Mouse (Mus musculus) right cerebral cortex, adult 18-20 months (tissue): Measurements from ENCODE around the gene Prune2.

Source experiments
- DNase-seq: peaks from one replicate; pipeline ENCODE4 v3.0.0; 2022; ENCODE audit warnings: mixed read lengths

The Prune2 gene

GRCm38 (mm10) chr19:17210541-17210940, 254.6 kb downstream of the Prune2 start:
- no peak for DNase-seq

DNA sequence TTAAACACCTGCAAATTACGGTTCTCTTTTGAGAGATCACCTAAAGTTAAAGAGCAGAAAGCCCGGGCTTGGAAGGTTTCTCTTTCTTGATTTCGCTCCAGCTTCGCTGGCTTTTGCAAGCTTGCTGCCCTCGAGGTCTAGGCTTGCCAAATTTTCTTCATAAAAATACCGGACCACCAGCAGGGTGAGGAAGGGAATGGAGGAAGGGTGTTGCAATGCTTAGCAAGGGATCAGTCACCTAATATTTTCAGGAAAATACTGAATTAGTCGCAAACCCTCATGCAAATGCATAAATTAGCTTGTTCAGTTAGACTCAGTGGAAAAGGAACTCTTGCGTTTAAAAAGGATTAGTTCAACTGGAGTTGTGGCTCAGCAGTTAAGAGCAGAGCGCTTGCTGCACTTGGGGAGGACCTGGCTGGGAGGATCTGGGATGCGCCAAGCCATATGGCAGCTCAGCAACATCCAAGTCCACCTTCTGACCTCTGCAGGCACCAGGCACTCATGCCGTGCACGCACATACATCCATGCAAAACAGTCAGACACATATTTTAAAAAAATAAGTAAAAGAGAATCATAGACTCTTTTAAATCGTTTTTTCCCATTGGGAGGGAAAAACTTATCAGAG, 259.1 kb downstream of the Prune2 start:
- DNase-seq = no peak

GRCm38 (mm10) chr19:17218195-17218594, 262.3 kb downstream of the Prune2 start:
- no peak for DNase-seq

DNA sequence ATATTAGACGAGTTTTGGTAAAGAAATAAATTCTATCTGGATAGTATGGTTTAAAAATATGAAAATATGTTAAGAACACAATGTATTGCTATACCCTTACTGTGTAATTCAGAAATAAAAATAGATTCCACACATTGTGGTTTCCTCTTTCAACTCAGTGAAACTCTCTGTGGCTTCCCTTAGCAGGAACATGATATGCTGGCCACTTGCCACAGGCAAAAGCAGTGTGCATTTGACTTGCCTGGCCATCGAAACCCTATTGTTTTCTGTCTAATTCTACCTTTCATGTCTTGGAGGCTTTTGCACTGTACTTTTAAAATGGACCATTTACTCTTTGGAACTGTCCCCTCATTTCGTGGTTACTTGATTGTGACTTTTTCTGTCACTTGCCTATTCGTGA, 267.9 kb downstream of the Prune2 start:
- no peak for DNase-seq

DNA sequence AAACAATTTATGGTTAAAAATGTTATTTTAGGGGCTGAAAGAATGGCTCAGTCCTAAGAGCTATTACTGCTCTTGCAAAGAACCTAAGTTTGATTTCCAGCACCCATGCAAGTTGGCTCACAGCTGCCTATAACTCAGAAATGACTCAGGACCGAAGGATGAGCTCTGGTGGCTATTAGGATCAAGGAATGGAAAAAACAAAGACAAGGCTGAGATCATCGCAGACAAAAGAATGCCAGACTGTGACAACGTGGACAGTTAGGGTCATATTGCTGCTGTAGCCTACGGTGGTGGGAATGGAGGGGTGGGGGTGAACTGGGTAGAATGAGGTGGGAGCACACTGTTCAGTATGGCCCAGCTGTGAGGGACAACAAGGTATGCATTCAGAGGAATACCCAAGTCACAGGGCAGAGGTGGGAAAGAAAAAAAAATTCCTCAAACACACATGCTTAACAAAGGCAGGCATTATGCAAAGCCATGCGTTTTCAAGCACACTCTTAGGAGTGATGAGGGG, 269.7 kb downstream of the Prune2 start:
- no peak for DNase-seq

DNA sequence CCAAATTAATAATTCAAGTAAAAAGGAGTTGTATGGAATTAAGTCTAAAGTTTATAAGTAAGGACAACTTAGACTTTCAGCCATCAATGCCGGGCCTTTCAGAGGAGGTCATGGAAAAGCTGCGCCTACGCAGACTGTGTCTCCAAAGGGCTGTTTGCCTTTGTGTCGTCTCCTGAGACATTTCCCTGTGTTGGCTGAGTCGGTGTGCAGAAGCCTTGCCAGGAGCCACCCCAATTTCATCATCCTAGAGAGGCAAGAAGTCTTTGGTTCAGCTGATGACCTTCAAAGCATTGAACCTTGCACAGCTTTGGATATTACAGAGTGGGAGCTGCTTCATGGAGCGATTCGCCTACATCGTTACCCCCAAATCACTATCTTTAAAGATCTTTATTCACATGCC, 270.2 kb downstream of the Prune2 start:
- DNase-seq = no peak

GRCm38 (mm10) chr19:17230013-17230412, 274.1 kb downstream of the Prune2 start:
- DNase-seq = no peak

DNA sequence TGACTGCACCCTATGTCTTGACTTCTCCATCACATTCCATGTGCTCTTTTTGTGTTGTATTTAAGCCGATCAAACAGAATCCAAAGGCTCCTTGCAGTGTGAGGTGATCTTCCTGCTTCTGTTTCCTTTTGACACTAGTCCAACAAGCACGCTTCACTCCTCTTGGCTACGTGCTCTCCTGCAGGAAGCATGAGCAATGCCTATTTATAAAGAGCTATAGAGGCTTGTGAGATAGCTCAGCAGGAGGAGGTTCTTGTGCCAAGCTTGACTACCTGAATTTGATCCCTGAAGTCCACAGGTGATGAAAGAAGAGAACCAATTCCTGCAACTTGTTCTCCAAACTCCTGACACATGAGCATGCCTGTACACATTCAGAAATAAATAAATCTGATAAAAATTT, 282.6 kb downstream of the Prune2 start:
- DNase-seq = no peak

DNA sequence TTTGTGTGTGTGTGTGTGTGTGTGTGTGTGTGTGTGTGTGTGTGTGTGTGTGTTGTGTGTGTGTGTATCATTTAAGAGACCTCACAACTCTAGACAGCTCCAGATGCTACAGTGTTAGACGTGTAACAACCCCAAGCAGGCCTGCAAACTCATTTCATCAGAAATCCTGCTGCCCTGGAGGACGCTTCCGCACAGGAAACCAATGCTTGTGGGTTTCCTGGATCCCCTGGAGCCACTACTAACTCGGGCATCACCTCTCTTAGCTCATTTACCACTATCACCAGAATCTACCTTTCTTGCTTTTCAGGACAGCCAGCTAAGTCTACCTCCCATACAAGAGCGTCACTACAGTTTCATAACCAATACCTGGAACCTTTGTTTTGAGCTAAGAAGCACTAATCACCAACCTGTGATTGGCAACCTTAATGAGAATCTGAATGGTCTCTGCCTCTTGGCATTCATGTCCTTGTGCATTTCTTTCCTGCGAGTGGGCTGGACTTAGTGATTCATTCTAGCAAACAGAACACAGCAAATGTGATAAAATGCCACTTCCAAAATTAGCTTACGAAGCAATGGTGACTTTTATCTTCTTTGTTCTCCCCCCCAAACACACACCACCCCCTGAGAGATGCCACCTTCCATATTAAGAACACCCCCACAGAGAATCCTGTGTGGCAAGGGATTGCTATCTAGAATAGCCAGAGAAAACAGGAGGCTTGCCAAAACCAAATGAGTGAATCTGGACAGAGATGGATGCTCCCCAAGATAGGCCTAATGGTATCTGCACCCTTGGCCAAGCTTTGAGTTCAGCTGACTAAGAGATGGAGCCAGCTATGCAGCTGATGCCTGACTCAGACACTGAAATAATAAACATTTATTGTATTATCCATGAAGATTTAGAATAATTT, 284.5 kb downstream of the Prune2 start:
- DNase-seq = peak; percentile 19

- peak; percentile 18 for DNase-seq
Measured at GRCm38 (mm10) chr19:17241206-17241605, 285.3 kb downstream of the Prune2 start.

DNA sequence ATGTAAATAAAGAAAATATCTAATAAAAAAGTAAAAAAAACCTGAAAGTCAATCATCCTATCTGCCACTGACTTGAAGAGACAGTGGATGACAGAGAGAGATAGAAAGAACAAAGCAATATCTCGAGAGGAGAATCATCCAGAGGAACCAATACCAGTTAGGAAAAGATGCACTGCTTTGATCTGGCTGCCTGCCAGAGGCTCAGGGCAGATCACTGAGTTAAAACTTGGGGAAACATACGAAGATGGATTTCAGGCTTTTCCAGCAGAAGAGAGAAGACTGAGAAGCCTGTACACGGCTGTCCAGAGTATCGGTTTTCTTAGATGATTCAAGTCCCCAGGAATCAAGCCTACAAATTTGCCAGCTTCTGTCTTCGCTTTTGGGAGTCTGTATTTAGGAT, 287.0 kb downstream of the Prune2 start:
- DNase-seq = no peak

- no peak for DNase-seq
Measured at GRCm38 (mm10) chr19:17244544-17244943, 288.6 kb downstream of the Prune2 start.

DNA sequence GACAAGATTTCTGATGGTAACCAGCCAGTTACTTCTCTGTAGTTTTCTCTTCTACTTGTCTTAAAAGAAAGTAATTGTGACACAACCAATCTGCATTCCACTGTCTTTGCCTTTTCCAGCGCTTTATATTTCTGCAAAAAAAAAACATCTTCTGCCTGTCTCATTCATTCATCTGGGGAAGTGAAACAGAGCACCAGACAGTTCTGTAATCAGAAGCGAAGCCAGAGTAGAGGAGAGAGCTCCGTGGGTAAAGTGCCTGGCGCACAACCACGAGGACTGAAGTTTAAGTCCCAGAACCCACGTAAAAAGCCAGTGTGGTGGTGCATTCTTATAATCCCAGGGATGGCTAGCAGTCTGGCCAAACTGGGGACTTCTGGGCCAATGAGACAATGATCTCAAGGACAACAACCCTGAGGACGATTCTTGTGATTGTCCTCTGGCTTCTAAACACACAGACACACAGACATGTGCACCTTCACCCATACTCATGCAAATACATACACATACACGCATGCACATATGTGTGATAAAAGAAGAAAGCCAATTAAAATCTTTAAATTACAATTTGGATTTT, 291.5 kb downstream of the Prune2 start:
- DNase-seq = no peak

DNA sequence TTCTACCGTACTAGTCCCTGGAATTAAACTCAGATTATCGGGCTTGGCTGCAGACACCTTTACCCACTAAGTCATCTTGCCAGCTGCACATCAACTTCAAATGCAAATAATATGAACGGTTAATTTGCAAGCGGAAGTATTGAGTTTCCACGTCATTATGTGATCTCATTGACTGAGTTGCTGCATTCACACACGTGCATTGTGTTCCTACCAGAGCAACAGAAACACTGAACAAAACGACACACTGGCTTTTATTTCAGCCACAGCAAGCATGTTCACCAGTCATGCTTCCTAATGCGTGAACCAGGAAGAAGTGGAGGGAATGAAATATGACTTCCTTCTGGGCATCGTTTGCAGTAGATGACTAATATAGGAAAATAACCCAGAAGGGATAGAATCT, 293.8 kb downstream of the Prune2 start:
- no peak for DNase-seq

GRCm38 (mm10) chr19:17250801-17251200, 294.9 kb downstream of the Prune2 start:
- no peak for DNase-seq

GRCm38 (mm10) chr19:17251453-17251852, 295.5 kb downstream of the Prune2 start:
- DNase-seq = no peak

DNA sequence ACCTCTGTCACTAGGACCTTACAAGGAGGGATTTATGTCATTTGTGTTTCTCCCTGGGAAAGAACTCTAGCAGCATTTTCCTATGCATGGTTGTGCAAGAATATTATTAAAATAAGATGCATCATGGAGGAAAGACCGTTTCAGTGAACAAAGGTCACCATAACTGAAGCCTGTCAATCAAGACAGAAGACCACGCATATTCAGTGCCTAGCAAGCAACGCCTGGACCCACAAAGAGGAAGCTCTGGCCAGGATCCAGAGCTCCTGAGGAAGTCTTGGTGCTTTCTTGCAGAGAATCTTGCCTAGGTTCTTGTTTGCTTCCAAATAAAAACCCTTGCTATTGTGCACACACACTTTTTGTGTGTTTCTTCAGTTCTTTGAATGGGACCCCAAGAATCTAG, 296.9 kb downstream of the Prune2 start:
- DNase-seq = no peak

- no peak for DNase-seq
Measured at GRCm38 (mm10) chr19:17255511-17255910, 299.6 kb downstream of the Prune2 start.

DNA sequence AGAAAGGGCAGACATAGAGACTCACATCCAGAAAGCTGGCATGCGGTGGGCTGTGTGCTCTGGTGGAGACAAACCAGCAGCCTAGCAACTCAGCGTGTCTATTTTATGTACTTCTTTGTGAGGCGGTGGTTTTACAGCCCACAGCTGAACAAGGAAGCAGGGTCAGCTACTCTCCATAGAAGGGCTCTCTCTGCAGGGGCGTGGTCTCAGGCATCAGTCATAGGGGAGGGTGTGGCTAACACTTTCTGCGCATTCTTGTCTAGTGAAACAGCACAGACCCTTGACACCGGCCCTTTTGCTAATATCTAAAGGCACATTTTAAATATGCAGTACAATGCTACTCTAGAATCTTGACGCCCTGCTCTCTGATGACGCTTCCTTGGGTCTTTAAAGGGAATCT, 300.5 kb downstream of the Prune2 start:
- DNase-seq = no peak

DNA sequence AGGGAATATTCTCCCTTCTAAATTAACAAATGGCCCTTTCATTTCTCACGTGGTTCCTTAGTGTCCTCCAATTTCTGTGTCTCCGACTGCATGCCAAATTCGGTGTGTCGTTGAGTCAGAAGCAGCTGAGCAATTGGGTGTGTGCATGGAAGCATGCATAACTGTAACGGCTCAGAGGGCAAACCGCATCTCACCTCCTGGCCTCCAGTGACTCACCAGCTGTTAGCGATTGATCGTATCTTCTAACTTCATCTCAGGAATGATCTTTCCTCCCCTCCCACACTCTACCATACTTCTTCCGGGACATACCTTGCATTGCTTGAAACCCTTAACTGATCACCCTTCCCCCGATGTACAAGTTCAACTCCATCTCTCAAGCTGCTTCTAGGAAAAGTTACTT, 300.9 kb downstream of the Prune2 start:
- no peak for DNase-seq

GRCm38 (mm10) chr19:17263181-17263580, 307.3 kb downstream of the Prune2 start:
- no peak for DNase-seq

DNA sequence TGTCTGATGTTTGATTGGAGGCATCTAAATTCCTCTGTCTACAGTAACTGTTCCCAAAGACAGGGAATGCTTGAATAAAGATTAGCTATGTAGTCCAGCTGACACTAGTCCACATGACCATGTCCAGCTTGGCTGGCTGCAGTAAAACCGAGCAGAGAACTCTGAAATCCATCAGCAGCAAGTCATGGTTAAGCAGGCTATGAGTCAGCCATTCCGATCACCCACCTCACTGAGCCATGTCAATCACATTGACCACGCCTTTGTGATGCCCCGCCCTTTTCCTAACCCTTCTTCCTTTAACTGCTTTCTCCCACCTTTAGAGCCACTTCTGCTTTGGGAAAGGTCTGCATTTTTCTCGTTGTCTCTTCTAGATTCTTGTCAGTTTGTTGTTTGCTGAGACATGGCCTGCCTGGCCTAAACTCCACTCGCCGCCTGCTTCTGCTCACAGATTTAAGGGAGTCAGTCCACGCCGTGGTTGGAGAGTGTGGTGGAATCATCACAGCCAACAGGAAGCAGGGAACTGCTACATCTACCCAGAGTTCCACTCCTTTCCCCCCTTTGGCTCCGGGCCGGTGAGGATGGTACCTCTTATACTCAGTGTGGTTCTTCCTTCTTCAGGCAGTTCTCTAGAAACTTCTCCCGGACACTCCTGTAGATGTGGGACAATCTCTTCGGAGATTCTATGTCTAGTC, 307.9 kb downstream of the Prune2 start:
- DNase-seq = no peak
